17 mouse cellular contexts compared by ENCODE assay signal in genomic region chr15:98604041-98604575, GRCm38 (mm10). TPM values are rescaled to one million over a fixed set of nuclear protein-coding genes. Genes with fewer than 3 reads are reported as not detected.
DNase-seq lines count a peak whose midpoint lies in the region; ATAC-seq lines count a peak whose summit lies in the region.
"Had no signal": no experiment of that assay in that cellular context is flagged by ENCODE, and none has a peak within 500 bp of the region (broad histone marks: within the 10 kb centered on the region; RNA-seq: fewer than 3 reads in every experiment).

No protein-coding gene starts in this region.

- peak overlapping the region; percentile 6 for H3K4me3 ChIP-seq in megakaryocyte, embryonic 14.5 days (replicated peaks)
- H3K4me3 ChIP-seq in limb, embryonic 13.5 days, result no peak overlapping the region
- H3K4me3 ChIP-seq: forebrain, embryonic 13.5 days; left cerebral cortex, adult 2 months; neural tube, embryonic 15.5 days had no signal

- peak overlapping the region; percentile 56; the same call in 1 of the 2 replicates for H3K9ac ChIP-seq in limb, embryonic 13.5 days
- H3K9ac ChIP-seq: neural tube, embryonic 15.5 days had no signal

- H3K9me3 ChIP-seq in megakaryocyte, embryonic 14.5 days, result no peaks in the 10 kb centered on the region
- H3K9me3 ChIP-seq in limb, embryonic 13.5 days, result no peaks in the 10 kb centered on the region
- H3K9me3 ChIP-seq: forebrain, embryonic 13.5 days; neural tube, embryonic 15.5 days had no signal

- H3K4me2 ChIP-seq in limb, embryonic 13.5 days (replicated peaks), result no peak overlapping the region
- H3K4me2 ChIP-seq: forebrain, embryonic 13.5 days; neural tube, embryonic 15.5 days had no signal

- peak; percentile 4 for DNase-seq in gastrocnemius, postnatal 25 days
- DNase-seq in gastrocnemius, postnatal 10 days, result no peak
- DNase-seq in lung, postnatal 10 days, result no peak
- no peak for DNase-seq in c-Kit-positive CD71-positive TER-119-positive erythroid progenitor cells, embryonic 14.5 days (ENCODE audit: low spot score)
- DNase-seq: adrenal gland, adult 2 months; B cell, adult 2 months; cerebellum, adult 11 months; lung, embryonic 14.5 days; right cerebral cortex, postnatal 25 days had no signal

- H3K27ac ChIP-seq in limb, embryonic 13.5 days, result no peak overlapping the region
- H3K27ac ChIP-seq: forebrain, embryonic 13.5 days; left cerebral cortex, adult 2 months; neural tube, embryonic 15.5 days had no signal

- 94% methylated on average over 24 of the region's 24 CpGs for WGBS in limb, embryonic 13.5 days

- no peak for ATAC-seq in megakaryocyte, adult 5-6 weeks (ENCODE audit: poor library complexity, severe bottlenecking)
- ATAC-seq in limb, embryonic 13.5 days (ENCODE audit: low FRiP score, low read depth), result no peak
- ATAC-seq in granulocyte monocyte progenitor cell, adult 5-6 weeks (replicated peaks; ENCODE audit: poor library complexity, severe bottlenecking), result no peak
- ATAC-seq: forebrain, embryonic 13.5 days; inflammation-experienced regulatory T-cells, adult 6 months had no signal

- peaks cover 41% of the 10 kb centered on the region for H3K27me3 ChIP-seq in megakaryocyte, embryonic 14.5 days (replicated peaks)
- H3K27me3 ChIP-seq in limb, embryonic 13.5 days, result no peaks in the 10 kb centered on the region
- H3K27me3 ChIP-seq: forebrain, embryonic 13.5 days; neural tube, embryonic 15.5 days had no signal

- peaks cover 57% of the 10 kb centered on the region for H3K36me3 ChIP-seq in megakaryocyte, embryonic 14.5 days (replicated peaks; ENCODE audit: low read length)
- peaks cover 68% of the 10 kb centered on the region for H3K36me3 ChIP-seq in limb, embryonic 13.5 days

- peaks cover 94% of the 10 kb centered on the region for H3K4me1 ChIP-seq in megakaryocyte, embryonic 14.5 days
- peaks cover 57% of the 10 kb centered on the region for H3K4me1 ChIP-seq in limb, embryonic 13.5 days

RNA-seq across cellular contexts. Expression of gene Adcy6, which starts 5.8 kb away (rescaled TPM):
- 10 to 100 TPM; 19.0 to 32.3 TPM for total RNA-seq in gastrocnemius, postnatal 25 days (2021)
- 10 to 100 TPM; 39.9 to 45.3 TPM for total RNA-seq in gastrocnemius, postnatal 10 days (2021)
- 2.1 and 9.3 TPM in 2 replicates for polyA plus RNA-seq in megakaryocyte, embryonic 14.5 days (2012; ENCODE audit: insufficient read depth, low replicate concordance)
- 0.31 and 0.71 TPM in 2 replicates for total RNA-seq in megakaryocyte, adult 5-6 weeks (2015)
- 0.99 and 1.1 TPM in 2 replicates for total RNA-seq in megakaryocyte, adult 5-6 weeks (2017)
- 16.9 and 17.1 TPM in 2 replicates for polyA plus RNA-seq in limb, embryonic 13.5 days (2015; fragmentation: Nextera tagmentation; extraction: Ambion mirVana)
- total RNA-seq in granulocyte monocyte progenitor cell, adult 5-6 weeks (2014; fragmentation: Nextera tagmentation), result 1.8 and 3.1 TPM in 2 replicates
- 2.1 and 2.9 TPM in 2 replicates for total RNA-seq in granulocyte monocyte progenitor cell, adult 5-6 weeks (2017)

RNA-seq across cellular contexts. Expression of gene Cacnb3, which starts 26.5 kb away (rescaled TPM):
- 1 to 10 TPM; 3.4 to 4.1 TPM for total RNA-seq in gastrocnemius, postnatal 25 days (2021)
- 10 to 100 TPM; 12.0 to 15.4 TPM for total RNA-seq in gastrocnemius, postnatal 10 days (2021)
- polyA plus RNA-seq in megakaryocyte, embryonic 14.5 days (2012; ENCODE audit: insufficient read depth, low replicate concordance), result 0.46 TPM in 1 of 2 replicates, not detected in the other
- total RNA-seq in megakaryocyte, adult 5-6 weeks (2015), result 0.04 TPM in 1 of 2 replicates, not detected in the other
- total RNA-seq in megakaryocyte, adult 5-6 weeks (2017), result 0.11 TPM in 1 of 2 replicates, not detected in the other
- polyA plus RNA-seq in limb, embryonic 13.5 days (2015; fragmentation: Nextera tagmentation; extraction: Ambion mirVana), result 43.7 and 48.2 TPM in 2 replicates
- total RNA-seq in granulocyte monocyte progenitor cell, adult 5-6 weeks (2014; fragmentation: Nextera tagmentation), result not detected in 2 replicates
- total RNA-seq in granulocyte monocyte progenitor cell, adult 5-6 weeks (2017), result not detected in 2 replicates

RNA-seq across cellular contexts. Expression of gene 4930415O20Rik, which starts 33.3 kb away (rescaled TPM):
- total RNA-seq in gastrocnemius, postnatal 25 days (2021), result under 1 TPM in 1 of 2 experiments, not detected in 1; 0.74 TPM
- not detected for total RNA-seq in gastrocnemius, postnatal 10 days (2021)
- polyA plus RNA-seq in megakaryocyte, embryonic 14.5 days (2012; ENCODE audit: insufficient read depth, low replicate concordance), result not detected in 2 replicates
- 0.46 TPM in 1 of 2 replicates, not detected in the other for total RNA-seq in megakaryocyte, adult 5-6 weeks (2015)
- not detected in 2 replicates for total RNA-seq in megakaryocyte, adult 5-6 weeks (2017)
- not detected in 2 replicates for polyA plus RNA-seq in limb, embryonic 13.5 days (2015; fragmentation: Nextera tagmentation; extraction: Ambion mirVana)
- not detected in 2 replicates for total RNA-seq in granulocyte monocyte progenitor cell, adult 5-6 weeks (2014; fragmentation: Nextera tagmentation)
- total RNA-seq in granulocyte monocyte progenitor cell, adult 5-6 weeks (2017), result not detected in 2 replicates
- total RNA-seq: left cerebral cortex, adult 2 months had no signal
- polyA plus RNA-seq: forebrain, embryonic 13.5 days; inflammation-experienced regulatory T-cells, adult 6 months; lung, embryonic 14.5 days; neural tube, embryonic 15.5 days had no signal

RNA-seq across cellular contexts. Expression of gene Ccnt1, which starts 33.4 kb away (rescaled TPM):
- 10 to 100 TPM; 17.3 to 21.1 TPM for total RNA-seq in gastrocnemius, postnatal 25 days (2021)
- total RNA-seq in gastrocnemius, postnatal 10 days (2021), result 10 to 100 TPM; 21.7 to 30.4 TPM
- 1.4 and 5.1 TPM in 2 replicates for polyA plus RNA-seq in megakaryocyte, embryonic 14.5 days (2012; ENCODE audit: insufficient read depth, low replicate concordance)
- 33.0 and 38.7 TPM in 2 replicates for total RNA-seq in megakaryocyte, adult 5-6 weeks (2015)
- 41.3 and 43.5 TPM in 2 replicates for total RNA-seq in megakaryocyte, adult 5-6 weeks (2017)
- 57.7 and 62.1 TPM in 2 replicates for polyA plus RNA-seq in limb, embryonic 13.5 days (2015; fragmentation: Nextera tagmentation; extraction: Ambion mirVana)
- 53.4 and 57.0 TPM in 2 replicates for total RNA-seq in granulocyte monocyte progenitor cell, adult 5-6 weeks (2014; fragmentation: Nextera tagmentation)
- 57.3 and 70.4 TPM in 2 replicates for total RNA-seq in granulocyte monocyte progenitor cell, adult 5-6 weeks (2017)

RNA-seq across cellular contexts. Expression of gene Ddx23, which starts 58.6 kb away (rescaled TPM):
- 10 to 100 TPM; 53.1 to 56.8 TPM for total RNA-seq in gastrocnemius, postnatal 25 days (2021)
- total RNA-seq in gastrocnemius, postnatal 10 days (2021), result 10 to 100 TPM; 53.6 to 57.6 TPM
- polyA plus RNA-seq in megakaryocyte, embryonic 14.5 days (2012; ENCODE audit: insufficient read depth, low replicate concordance), result 49.7 and 71.3 TPM in 2 replicates
- 20.2 and 23.4 TPM in 2 replicates for total RNA-seq in megakaryocyte, adult 5-6 weeks (2015)
- 84.3 and 106 TPM in 2 replicates for total RNA-seq in megakaryocyte, adult 5-6 weeks (2017)
- 34.5 and 35.5 TPM in 2 replicates for polyA plus RNA-seq in limb, embryonic 13.5 days (2015; fragmentation: Nextera tagmentation; extraction: Ambion mirVana)
- 76.1 and 82.1 TPM in 2 replicates for total RNA-seq in granulocyte monocyte progenitor cell, adult 5-6 weeks (2014; fragmentation: Nextera tagmentation)
- total RNA-seq in granulocyte monocyte progenitor cell, adult 5-6 weeks (2017), result 79.5 and 103 TPM in 2 replicates

Comparison
In these comparisons a context has a peak if more than half of its experiments do, and no peak if none do; other contexts are left out.
1. RNA of gene Adcy6, which starts 5.8 kb away (total RNA-seq): 39.9 to 45.3 TPM in gastrocnemius, postnatal 10 days and 19.0 to 32.3 TPM in gastrocnemius, postnatal 25 days; 1.8 to 3.1 TPM in granulocyte monocyte progenitor cell, adult 5-6 weeks and 0.31 to 1.1 TPM in megakaryocyte, adult 5-6 weeks; every median in the first group is over 4 times any median in the second.